11 mouse cellular contexts compared by ENCODE assay signal in the genomic region with DNA sequence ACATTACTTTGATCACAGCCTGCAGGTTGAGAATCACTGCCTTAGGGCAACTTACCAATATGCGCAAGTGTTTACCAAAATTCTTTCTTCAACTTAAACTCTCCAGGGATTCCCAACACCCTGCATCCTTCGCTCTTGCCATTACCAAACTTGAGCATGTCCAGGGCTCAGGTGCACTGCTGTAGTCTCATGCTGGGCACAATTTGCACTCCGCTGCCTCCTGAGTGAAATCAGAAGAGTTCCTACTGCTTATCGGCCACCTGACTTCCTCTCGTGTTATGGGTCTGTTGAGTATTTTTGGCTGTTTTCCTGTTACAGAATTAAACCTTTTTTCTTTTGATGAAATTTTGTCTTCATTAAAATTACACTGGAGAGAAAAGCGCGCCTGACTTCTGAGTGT. TPM values are rescaled to one million over a fixed set of nuclear protein-coding genes. Genes with fewer than 3 reads are reported as not detected.
A peak's percentile ranks its signal among the peaks of the same experiment; 100 is the strongest.
DNase-seq lines count a peak whose midpoint lies in the region; ATAC-seq and TF ChIP-seq lines count a peak whose summit lies in the region.
"Had no signal": no experiment of that assay in that cellular context is flagged by ENCODE, and none has a peak within 500 bp of the region (broad histone marks: within the 10 kb centered on the region; RNA-seq: fewer than 3 reads in every experiment).

No protein-coding gene starts in this region.

- H3K27ac ChIP-seq in lung, embryonic 15.5 days, result peak overlapping the region; percentile 37; the same call in 1 of the 2 replicates
- peak overlapping the region; percentile 85 for H3K27ac ChIP-seq in forebrain, embryonic 15.5 days (replicated peaks)
- peak overlapping the region; percentile 84; the same call in 1 of the 2 replicates for H3K27ac ChIP-seq in hindbrain, postnatal 0 days
- peak overlapping the region; percentile 83 for H3K27ac ChIP-seq in neural tube, embryonic 15.5 days (replicated peaks)

- H3K27me3 ChIP-seq in lung, embryonic 15.5 days, result no peaks in the 10 kb centered on the region
- no peaks in the 10 kb centered on the region for H3K27me3 ChIP-seq in forebrain, embryonic 15.5 days
- H3K27me3 ChIP-seq in hindbrain, postnatal 0 days (ENCODE audit: insufficient read depth, low read length), result no peaks in the 10 kb centered on the region
- no peaks in the 10 kb centered on the region for H3K27me3 ChIP-seq in neural tube, embryonic 15.5 days (replicated peaks)

- no peak for TF ChIP-seq CTCF in hindbrain, postnatal 0 days (IDR thresholded peaks at IDR 0.05; ENCODE audit: low read depth)

- H3K36me3 ChIP-seq in lung, embryonic 15.5 days, result no peaks in the 10 kb centered on the region
- H3K36me3 ChIP-seq in forebrain, embryonic 15.5 days, result no peaks in the 10 kb centered on the region
- H3K36me3 ChIP-seq in hindbrain, postnatal 0 days (ENCODE audit: insufficient read depth, low read length), result no peaks in the 10 kb centered on the region
- H3K36me3 ChIP-seq in neural tube, embryonic 15.5 days, result no peaks in the 10 kb centered on the region

- H3K4me1 ChIP-seq in lung, embryonic 15.5 days, result peaks cover 14% of the 10 kb centered on the region
- H3K4me1 ChIP-seq in forebrain, embryonic 15.5 days, result peaks cover 24% of the 10 kb centered on the region
- peaks cover 9% of the 10 kb centered on the region; the same call in 1 of the 2 replicates for H3K4me1 ChIP-seq in hindbrain, postnatal 0 days (ENCODE audit: insufficient read depth, low read length)
- H3K4me1 ChIP-seq in neural tube, embryonic 15.5 days, result peaks cover 15% of the 10 kb centered on the region

- no peak overlapping the region for H3K9ac ChIP-seq in lung, embryonic 15.5 days
- H3K9ac ChIP-seq in forebrain, embryonic 15.5 days (replicated peaks), result no peak overlapping the region; the same call in 1 of the 2 replicates
- H3K9ac ChIP-seq in hindbrain, postnatal 0 days (replicated peaks; ENCODE audit: low read length), result 0 out of 2 replicates have a peak overlapping the region, but pooled peaks have one; percentile 3
- H3K9ac ChIP-seq in neural tube, embryonic 15.5 days (replicated peaks), result no peak overlapping the region

- H3K4me3 ChIP-seq in lung, embryonic 15.5 days, result no peak overlapping the region
- H3K4me3 ChIP-seq in forebrain, embryonic 15.5 days, result no peak overlapping the region
- no peak overlapping the region for H3K4me3 ChIP-seq in hindbrain, postnatal 0 days (ENCODE audit: low read length)
- no peak overlapping the region for H3K4me3 ChIP-seq in neural tube, embryonic 15.5 days (replicated peaks)

- no peaks in the 10 kb centered on the region for H3K9me3 ChIP-seq in lung, embryonic 15.5 days
- H3K9me3 ChIP-seq in forebrain, embryonic 15.5 days, result no peaks in the 10 kb centered on the region
- H3K9me3 ChIP-seq in hindbrain, postnatal 0 days (ENCODE audit: low read length), result no peaks in the 10 kb centered on the region
- H3K9me3 ChIP-seq in neural tube, embryonic 15.5 days (replicated peaks), result no peaks in the 10 kb centered on the region

- DNase-seq in lung, postnatal 25 days (ENCODE audit: low spot score), result no peak
- DNase-seq in hindbrain, postnatal 0 days (ENCODE audit: low spot score), result no peak
- DNase-seq in kidney, postnatal 36 days, result no peak
- DNase-seq: kidney, postnatal 4 days; spleen, adult 18-20 months had no signal

- no peak overlapping the region for H3K4me2 ChIP-seq in lung, embryonic 15.5 days
- H3K4me2 ChIP-seq in forebrain, embryonic 15.5 days (replicated peaks), result no peak overlapping the region
- no peak overlapping the region for H3K4me2 ChIP-seq in hindbrain, postnatal 0 days (ENCODE audit: low read depth, low read length)
- H3K4me2 ChIP-seq in neural tube, embryonic 15.5 days, result peak overlapping the region; percentile 34; the same call in 1 of the 2 replicates

- 79% methylated on average over 7 of the region's 7 CpGs for WGBS in lung, embryonic 15.5 days
- 51% methylated on average over 7 of the region's 7 CpGs for WGBS in forebrain, embryonic 15.5 days
- 47% methylated on average over 7 of the region's 7 CpGs for WGBS in hindbrain, postnatal 0 days
- 50% methylated on average over 7 of the region's 7 CpGs for WGBS in neural tube, embryonic 15.5 days

- ATAC-seq in lung, embryonic 15.5 days (ENCODE audit: borderline replicate concordance, extremely low read depth, low FRiP score, low TSS enrichment), result no peak
- 0 out of 2 replicates have a peak, but pooled peaks have one; percentile 38 for ATAC-seq in forebrain, embryonic 15.5 days (replicated peaks)
- no peak for ATAC-seq in hindbrain, postnatal 0 days
- no peak for ATAC-seq in neural tube, embryonic 15.5 days (ENCODE audit: low FRiP score)
- ATAC-seq in inflammation-experienced regulatory T-cells, adult 6 months, result no peak

RNA-seq across cellular contexts. Expression of gene Tex35, which starts 53.8 kb away (rescaled TPM):
- polyA plus RNA-seq in lung, embryonic 15.5 days (2015; fragmentation: Nextera tagmentation; extraction: Ambion mirVana), result not detected in 2 replicates
- polyA plus RNA-seq in forebrain, embryonic 15.5 days (2015; fragmentation: Nextera tagmentation; extraction: Ambion mirVana), result not detected in 2 replicates
- total RNA-seq in hindbrain, postnatal 0 days (2014; rRNA removed), result not detected in 2 replicates
- polyA plus RNA-seq in hindbrain, postnatal 0 days (2015; fragmentation: Nextera tagmentation; extraction: Ambion mirVana), result not detected in 2 replicates
- not detected in 2 replicates for polyA plus RNA-seq in neural tube, embryonic 15.5 days (2015; fragmentation: Nextera tagmentation; extraction: Ambion mirVana)
- polyA plus RNA-seq in inflammation-experienced regulatory T-cells, adult 6 months (2017; shearing (Covaris generic)), result under 1 TPM in 1 of 3 experiments, not detected in 2; 0.43 TPM
- total RNA-seq: left cerebral cortex, postnatal 36 days had no signal
- polyA plus RNA-seq: thymus, postnatal 0 days had no signal
